Mouse (Mus musculus) liver, embryonic 12.5 days (tissue): ENCODE measurements around the gene 4930519G04Rik. TPM values are rescaled to one million over a fixed set of nuclear protein-coding genes. Genes with fewer than 3 reads are reported as not detected.
"Not testable (repeated sequence)": the region's sequence is repeated elsewhere in the genome, so short reads cannot be mapped to it uniquely, and the experiment has no call there.

Source experiments
- ATAC-seq: fragments of 200-750 bp; cut with Nextera tagmentation; 2 replicates; pipeline ENCODE4 v1.8.0; 2017; ENCODE audit warnings: moderate number of reproducible peaks, mild to moderate bottlenecking, moderate library complexity
- H3K27ac ChIP-seq: fragments of 300-500 bp; sonication (generic); 2 replicates; pipeline ENCODE4 v1.5.1; 2016; ENCODE audit warnings: mild to moderate bottlenecking
- H3K27me3 ChIP-seq: fragments of 300-500 bp; sonication (generic); replicated peaks from 2 replicates; pipeline ENCODE4 v1.6.1; 2016; ENCODE audit warnings: mild to moderate bottlenecking, moderate library complexity
- H3K36me3 ChIP-seq: fragments of 300-500 bp; sonication (generic); 2 replicates; pipeline ENCODE4 v1.6.1; 2016; ENCODE audit warnings: mild to moderate bottlenecking, moderate library complexity
- H3K4me1 ChIP-seq: fragments of 300-500 bp; sonication (generic); 2 replicates; pipeline ENCODE4 v1.6.1; 2016
- H3K4me2 ChIP-seq: fragments of 300-500 bp; sonication (generic); 2 replicates; pipeline ENCODE4 v1.6.1; 2016; ENCODE audit warnings: mild to moderate bottlenecking, moderate library complexity
- H3K4me3 ChIP-seq: fragments of 300-500 bp; sonication (generic); 2 replicates; pipeline ENCODE4 v1.5.1; 2016; ENCODE audit warnings: mild to moderate bottlenecking, moderate library complexity
- H3K9ac ChIP-seq: fragments of 300-500 bp; sonication (generic); 2 replicates; pipeline ENCODE4 v1.6.1; 2016; ENCODE audit warnings: mild to moderate bottlenecking, moderate library complexity
- H3K9me3 ChIP-seq: fragments of 300-500 bp; sonication (generic); replicated peaks from 2 replicates; pipeline ENCODE4 v1.6.1; 2016; ENCODE audit warnings: mild to moderate bottlenecking, moderate library complexity
- WGBS: fragments of 180-500 bp; shearing (Covaris S2); methylation state at CpG from one replicate; pipeline ENCODE4 v1.1.7; 2016; ENCODE audit not compliant: insufficient replicate concordance; 5-methylcytosine and 5-hydroxymethylcytosine counted together
- polyA plus RNA-seq: library from polyadenylated mRNA; unstranded; fragments of >200 nt; fragmentation: Nextera tagmentation; extraction: Ambion mirVana; gene quantifications from 2 replicates; pipeline ENCODE4 v1.2.1, GENCODE M21; 2016

The 4930519G04Rik gene
- polyA plus RNA-seq, 1 experiment from 2014 or later: not detected

DNA sequence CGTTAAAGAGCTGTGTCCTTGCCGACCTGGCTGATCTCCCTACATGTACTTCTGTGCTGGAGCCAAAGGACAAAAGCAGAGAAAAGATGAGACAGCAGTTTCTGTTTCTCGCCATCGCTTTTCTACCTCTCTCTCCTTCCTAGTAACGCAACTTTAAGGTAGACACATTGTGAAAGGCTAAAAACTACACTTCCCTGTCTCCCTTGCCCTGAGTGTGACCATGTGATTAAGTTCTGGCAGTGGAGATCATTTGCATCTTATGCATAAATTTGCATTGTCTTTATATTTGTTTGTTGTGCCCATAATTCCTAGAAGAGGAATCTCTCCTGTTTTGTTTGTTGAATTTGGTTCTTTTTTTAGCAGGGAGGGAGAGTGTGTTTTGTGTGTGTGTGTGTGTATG, 62.4 kb downstream of the 4930519G04Rik start:
- H3K9me3 ChIP-seq: no peaks in the 10 kb centered on the region
- no peaks in the 10 kb centered on the region for H3K36me3 ChIP-seq
- no peaks in the 10 kb centered on the region for H3K27me3 ChIP-seq
- no peak overlapping the region for H3K4me3 ChIP-seq
- no peak overlapping the region for H3K4me2 ChIP-seq
- H3K27ac ChIP-seq: no peak overlapping the region
- WGBS: 65% methylated on average over 5 of the region's 5 CpGs
- no peak overlapping the region for H3K9ac ChIP-seq
- no peak for ATAC-seq
- H3K4me1 ChIP-seq: 0 out of 2 replicates have a peak, but pooled peaks cover 4% of the 10 kb centered on the region

DNA sequence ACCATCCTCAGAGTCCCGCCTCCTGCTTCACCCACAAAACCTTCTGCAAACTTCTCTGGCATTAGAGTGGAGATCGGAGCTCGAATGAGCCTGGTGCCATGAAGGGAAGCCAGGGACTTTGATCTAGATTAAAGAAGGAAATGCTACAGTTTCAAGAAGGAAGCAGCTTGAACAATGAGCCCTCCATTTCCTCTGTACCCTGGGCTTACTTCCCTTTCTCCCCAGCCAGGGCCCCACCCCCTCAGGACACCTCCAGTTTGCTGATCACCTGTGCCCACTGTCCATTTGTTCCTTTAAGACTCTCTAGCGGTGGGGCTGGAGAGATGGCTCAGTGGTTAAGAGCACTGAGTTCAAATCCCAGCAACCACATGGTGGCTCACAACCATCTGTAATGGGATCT, 63.3 kb downstream of the 4930519G04Rik start:
- H3K4me1 ChIP-seq: peaks cover 7% of the 10 kb centered on the region
- no peak overlapping the region for H3K9ac ChIP-seq
- no peak overlapping the region for H3K27ac ChIP-seq
- no peak overlapping the region for H3K4me2 ChIP-seq
- no peak overlapping the region for H3K4me3 ChIP-seq
- no peaks in the 10 kb centered on the region for H3K36me3 ChIP-seq
- ATAC-seq: no peak
- H3K27me3 ChIP-seq: no peaks in the 10 kb centered on the region
- no peaks in the 10 kb centered on the region for H3K9me3 ChIP-seq
- WGBS: 41% methylated on average over 4 of the region's 4 CpGs

DNA sequence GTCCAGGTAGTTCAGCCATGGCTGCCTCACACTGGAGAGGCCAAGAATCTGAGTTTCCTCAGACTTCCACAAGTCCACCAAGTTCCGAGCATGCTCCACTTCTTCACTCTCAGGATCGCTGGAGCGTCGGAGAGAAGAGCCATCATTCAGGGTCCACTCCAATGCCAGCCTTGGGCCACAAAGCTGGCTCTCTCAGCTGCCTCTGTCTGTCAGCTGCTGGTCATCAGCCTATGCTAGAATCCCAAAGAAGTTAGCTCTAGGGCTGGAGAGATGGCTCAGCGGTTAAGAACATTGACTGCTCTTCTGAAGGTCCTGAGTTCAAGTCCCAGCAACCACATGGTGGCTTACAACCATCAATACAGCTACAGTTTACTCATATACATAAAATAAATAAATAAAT, 63.9 kb downstream of the 4930519G04Rik start:
- peaks cover 13% of the 10 kb centered on the region for H3K4me1 ChIP-seq
- not testable (repeated sequence) for H3K27me3 ChIP-seq, H3K36me3 ChIP-seq, H3K4me3 ChIP-seq, H3K9ac ChIP-seq, ATAC-seq, H3K4me2 ChIP-seq, H3K9me3 ChIP-seq, H3K27ac ChIP-seq
- WGBS: 81% methylated on average over 5 of the region's 5 CpGs

DNA sequence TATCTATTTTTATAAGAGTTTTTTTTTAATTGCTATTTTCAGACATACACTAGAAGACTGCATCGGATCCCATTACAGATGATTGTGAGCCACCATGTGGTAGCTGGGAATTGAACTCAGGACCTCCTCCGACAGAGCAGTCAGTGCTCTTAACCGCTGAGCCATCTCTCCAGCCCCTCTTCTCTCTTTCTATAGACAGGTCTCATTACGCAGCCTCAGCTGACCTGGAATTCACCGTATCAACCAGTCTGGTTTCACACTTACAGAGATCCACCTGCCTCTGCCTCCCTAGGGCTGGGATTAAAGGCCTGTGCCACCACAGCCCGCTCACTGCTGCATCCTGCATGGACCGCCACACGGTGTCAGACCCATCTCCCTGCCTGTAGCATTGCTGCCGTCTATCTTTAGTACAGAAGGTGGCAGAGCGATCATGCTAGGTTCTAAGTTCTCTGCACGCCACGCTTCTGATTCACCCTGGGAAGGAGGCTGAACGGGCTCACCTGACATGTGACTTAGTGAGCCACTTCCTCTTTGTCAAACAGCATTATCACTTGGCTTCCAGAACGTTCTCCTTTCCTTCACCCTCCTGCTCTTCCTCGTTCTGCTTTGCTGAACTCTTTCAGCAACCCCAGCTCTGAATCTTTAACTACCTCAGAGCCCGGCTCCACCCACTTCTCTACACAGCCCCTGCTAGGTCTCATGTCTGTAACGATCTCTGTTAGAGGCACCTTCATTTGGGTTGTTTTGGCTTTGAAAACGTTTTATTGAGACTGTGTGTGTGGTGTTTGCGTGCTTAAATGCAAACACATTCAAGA, 68.3 kb downstream of the 4930519G04Rik start:
- Histone ChIP-seq H3K9me3 (no peaks in the 10 kb centered on the region), H3K36me3 (no peaks in the 10 kb centered on the region), H3K27me3 (no peaks in the 10 kb centered on the region), H3K27ac (no peak overlapping the region), H3K9ac (no peak overlapping the region), H3K4me3 (no peak overlapping the region), H3K4me2 (peak overlapping the region; percentile 32), H3K4me1 (peaks cover 17% of the 10 kb centered on the region)
- 36% methylated on average over 19 of the region's 19 CpGs for WGBS
- peak; percentile 44; the same call in 1 of the 2 replicates for ATAC-seq

DNA sequence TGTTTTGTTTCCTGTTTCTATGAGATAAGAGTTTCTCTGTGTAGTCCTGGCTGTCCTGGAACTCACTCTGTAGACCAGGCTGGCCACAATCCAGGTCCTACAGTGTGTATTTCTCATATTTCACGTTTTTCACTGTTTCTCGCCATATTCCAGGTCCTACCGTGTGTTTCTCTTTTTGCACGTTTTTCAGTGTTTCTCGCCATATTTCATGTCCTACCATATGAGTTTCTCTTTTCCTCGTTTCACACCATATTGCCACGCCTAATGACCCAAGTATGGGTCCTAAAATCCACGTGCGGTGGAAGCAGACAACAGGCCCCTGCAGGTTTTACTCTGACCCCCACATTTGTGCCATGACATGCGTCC, 68.9 kb downstream of the 4930519G04Rik start:
- no peaks in the 10 kb centered on the region for H3K9me3 ChIP-seq
- H3K4me1 ChIP-seq: peaks cover 17% of the 10 kb centered on the region
- peak; percentile 31; the same call in 1 of the 2 replicates for ATAC-seq
- H3K27ac ChIP-seq: no peak overlapping the region
- no peak overlapping the region for H3K4me3 ChIP-seq
- no peaks in the 10 kb centered on the region for H3K36me3 ChIP-seq
- 45% methylated on average over 10 of the region's 10 CpGs for WGBS
- no peaks in the 10 kb centered on the region for H3K27me3 ChIP-seq
- H3K4me2 ChIP-seq: peak overlapping the region; percentile 32
- H3K9ac ChIP-seq: no peak overlapping the region

DNA sequence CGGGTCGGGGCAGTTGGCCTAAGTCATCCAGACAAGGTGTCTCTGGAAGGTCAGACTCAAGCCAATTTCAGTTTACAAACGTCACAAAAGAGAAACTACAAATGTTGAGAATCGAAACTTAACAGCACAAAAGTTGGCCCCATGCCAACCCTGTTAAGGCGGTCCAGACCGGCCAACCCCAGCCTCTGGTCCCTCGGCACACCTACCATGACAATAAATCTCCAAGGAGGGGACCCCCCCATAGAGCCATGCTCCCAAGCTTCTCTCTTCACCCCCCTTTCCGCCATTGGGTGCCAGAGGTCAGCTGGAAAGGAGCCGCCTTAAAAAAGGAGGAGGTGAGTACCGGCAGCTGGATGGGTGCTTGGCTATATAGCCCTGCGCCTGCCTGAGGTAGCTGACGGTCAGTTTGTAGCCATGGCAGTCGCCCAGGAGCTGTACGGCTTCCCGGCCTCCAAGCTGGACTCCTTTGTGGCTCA, 69.6 kb downstream of the 4930519G04Rik start, which contains the start of gene Oasl1:
Oasl1 (plus strand) TSS at position 243 of the 476 bp plus-strand sequence.
- H3K27me3 ChIP-seq: no peaks in the 10 kb centered on the region
- no peak for ATAC-seq

DNA sequence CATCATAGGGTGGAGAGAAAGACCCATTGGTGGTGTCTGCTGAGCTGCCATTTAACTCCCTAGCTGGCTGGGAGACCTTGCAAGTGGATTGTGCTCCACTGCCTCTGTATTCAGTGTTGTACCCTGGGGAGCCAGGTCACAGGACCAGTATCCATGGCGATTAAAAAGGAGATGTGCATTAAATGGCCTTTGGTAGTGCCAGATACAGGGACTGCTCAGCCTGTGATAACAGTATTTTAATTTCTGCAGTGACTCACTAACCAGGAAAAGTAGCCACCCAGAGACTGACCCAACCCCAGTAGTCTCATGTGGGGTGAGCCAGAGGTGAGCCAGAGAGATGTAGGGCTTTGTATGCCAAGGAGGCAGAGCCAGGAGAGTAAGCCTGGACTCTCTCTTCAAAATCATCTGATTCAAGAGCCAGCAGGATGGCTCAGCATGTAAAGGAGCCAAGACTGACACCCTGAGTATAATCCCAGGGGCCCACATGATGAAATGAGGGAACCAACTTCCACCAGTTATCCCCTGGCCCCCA, 72.8 kb downstream of the 4930519G04Rik start:
- Histone ChIP-seq H3K4me1 (peaks cover 17% of the 10 kb centered on the region), H3K36me3 (no peaks in the 10 kb centered on the region), H3K9ac (no peak overlapping the region), H3K27me3 (peaks cover 4% of the 10 kb centered on the region; the same call in 1 of the 2 replicates), H3K9me3 (no peaks in the 10 kb centered on the region), H3K27ac (no peak overlapping the region), H3K4me3 (no peak overlapping the region), H3K4me2 (no peak overlapping the region)
- WGBS: 53% methylated on average over 1 of the region's 1 CpGs
- no peak for ATAC-seq

More for the DNA sequence above, 69.6 kb downstream of the 4930519G04Rik start, which contains the start of gene Oasl1:
- Histone ChIP-seq H3K9me3 (no peaks in the 10 kb centered on the region), H3K36me3 (no peaks in the 10 kb centered on the region), H3K4me2 (peak within 1 kb of the TSS; percentile 34), H3K4me3 (no peak within 1 kb of the TSS), H3K9ac (no peak within 1 kb of the TSS), H3K27ac (no peak within 1 kb of the TSS), H3K4me1 (peaks cover 17% of the 10 kb centered on the region)
- WGBS: 59% methylated on average over 15 of the region's 15 CpGs

DNA sequence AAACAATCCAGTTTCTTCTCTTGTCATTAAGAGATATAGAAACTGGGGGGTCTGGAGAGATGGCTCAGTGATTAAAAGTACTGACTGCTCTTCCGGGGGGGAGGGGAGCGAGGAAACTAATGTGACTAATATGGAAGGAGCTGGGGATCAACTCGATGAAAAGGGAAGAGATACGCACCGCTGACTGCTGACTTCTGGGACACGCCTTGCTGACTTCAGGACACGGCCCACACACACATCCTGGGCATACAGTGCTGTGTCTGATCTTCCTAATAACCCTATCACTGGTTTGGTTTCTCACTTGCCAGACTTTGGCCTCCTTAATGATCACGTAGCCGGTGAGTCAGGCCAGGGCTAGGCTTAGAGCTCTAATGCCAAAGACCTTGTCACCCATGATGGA, 73.3 kb downstream of the 4930519G04Rik start:
- no peaks in the 10 kb centered on the region for H3K9me3 ChIP-seq
- 71% methylated on average over 9 of the region's 9 CpGs for WGBS
- no peak overlapping the region for H3K4me2 ChIP-seq
- ATAC-seq: no peak
- H3K27me3 ChIP-seq: peaks cover 4% of the 10 kb centered on the region; the same call in 1 of the 2 replicates
- peaks cover 18% of the 10 kb centered on the region for H3K4me1 ChIP-seq
- H3K36me3 ChIP-seq: no peaks in the 10 kb centered on the region
- no peak overlapping the region for H3K27ac ChIP-seq
- H3K4me3 ChIP-seq: no peak overlapping the region
- no peak overlapping the region for H3K9ac ChIP-seq

DNA sequence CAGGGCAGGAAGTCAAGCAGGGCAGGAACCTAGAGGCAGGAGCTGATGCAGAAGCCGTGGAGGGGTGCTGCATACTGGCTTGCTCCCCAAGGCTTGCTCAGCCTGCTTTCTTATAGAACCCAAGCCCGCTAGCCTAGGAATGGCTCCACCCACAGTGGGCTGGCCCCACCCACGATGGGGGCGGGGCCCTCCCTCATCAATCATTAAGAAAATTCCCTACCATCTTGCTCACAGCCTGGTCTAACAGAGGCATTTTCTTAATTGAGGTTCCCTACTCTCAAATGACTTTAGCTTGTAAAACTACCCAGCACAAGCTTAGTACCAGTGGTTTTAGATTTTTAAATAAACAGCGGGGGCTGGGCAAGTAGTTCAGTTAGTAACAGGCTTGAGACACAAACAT, 78.2 kb downstream of the 4930519G04Rik start:
- no peak overlapping the region for H3K9ac ChIP-seq
- no peaks in the 10 kb centered on the region for H3K36me3 ChIP-seq
- ATAC-seq: no peak
- H3K4me1 ChIP-seq: 0 out of 2 replicates have a peak, but pooled peaks cover 3% of the 10 kb centered on the region
- no peak overlapping the region for H3K4me3 ChIP-seq
- 45% methylated on average over 5 of the region's 5 CpGs for WGBS
- no peak overlapping the region for H3K4me2 ChIP-seq
- no peak overlapping the region for H3K27ac ChIP-seq
- H3K27me3 ChIP-seq: peaks cover 10% of the 10 kb centered on the region
- H3K9me3 ChIP-seq: no peaks in the 10 kb centered on the region

DNA sequence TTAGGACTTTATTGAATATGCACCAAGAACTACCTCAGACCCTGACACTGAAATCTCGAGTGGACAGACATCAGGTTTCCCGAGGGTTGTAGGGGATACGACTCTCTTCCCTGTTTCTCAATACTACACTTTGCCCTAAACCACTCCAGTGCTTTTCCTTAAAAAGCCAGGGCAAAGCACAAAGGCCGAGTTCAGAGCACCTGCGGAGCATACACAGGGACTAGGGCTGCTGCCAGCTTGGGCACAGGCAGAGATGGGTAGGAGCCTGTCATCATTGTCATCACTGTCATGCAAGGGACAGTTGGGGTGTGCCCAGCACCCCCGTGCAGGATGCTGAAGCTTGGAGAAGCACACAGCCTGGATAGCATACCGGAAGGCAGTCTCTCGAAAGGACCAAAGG, 79.7 kb downstream of the 4930519G04Rik start:
- no peak overlapping the region for H3K4me2 ChIP-seq
- H3K36me3 ChIP-seq: no peaks in the 10 kb centered on the region
- no peak overlapping the region for H3K4me3 ChIP-seq
- no peak for ATAC-seq
- no peaks in the 10 kb centered on the region for H3K9me3 ChIP-seq
- no peak overlapping the region for H3K27ac ChIP-seq
- no peak overlapping the region for H3K9ac ChIP-seq
- H3K4me1 ChIP-seq: 0 out of 2 replicates have a peak, but pooled peaks cover 3% of the 10 kb centered on the region
- peaks cover 10% of the 10 kb centered on the region for H3K27me3 ChIP-seq
- WGBS: 67% methylated on average over 8 of the region's 8 CpGs
